Mouse (Mus musculus) NIH3T3 (cell line): Measurements from ENCODE around the gene Dnah3.

Source experiments
- DNase-seq: peaks from one replicate; pipeline ENCODE4 v3.0.0-alpha.2; 2012; ENCODE audit warnings: low read depth

Dnah3 gene

GRCm38 (mm10) chr7:120054016-120054415, 41.1 kb downstream of the Dnah3 start:
- no peak for DNase-seq

- no peak for DNase-seq
Observed at GRCm38 (mm10) chr7:120050447-120050846, 44.6 kb downstream of the Dnah3 start.

GRCm38 (mm10) chr7:120043990-120044389, 51.1 kb downstream of the Dnah3 start:
- DNase-seq: no peak

- no peak for DNase-seq
Observed at GRCm38 (mm10) chr7:120036422-120036821, 58.7 kb downstream of the Dnah3 start.

GRCm38 (mm10) chr7:120034996-120035395, 60.1 kb downstream of the Dnah3 start:
- no peak for DNase-seq

- no peak for DNase-seq
Observed at GRCm38 (mm10) chr7:120034566-120034965, 60.5 kb downstream of the Dnah3 start.

GRCm38 (mm10) chr7:120028669-120029068, 66.4 kb downstream of the Dnah3 start:
- no peak for DNase-seq

GRCm38 (mm10) chr7:119997066-119997465, 98.0 kb downstream of the Dnah3 start:
- no peak for DNase-seq

- DNase-seq: peak; percentile 13
Observed at GRCm38 (mm10) chr7:119985279-119985912, 109.7 kb downstream of the Dnah3 start.

GRCm38 (mm10) chr7:119980170-119980569, 114.9 kb downstream of the Dnah3 start:
- no peak for DNase-seq

- no peak for DNase-seq
Observed at GRCm38 (mm10) chr7:119978576-119978975, 116.5 kb downstream of the Dnah3 start.

GRCm38 (mm10) chr7:119977574-119977973, 117.5 kb downstream of the Dnah3 start:
- no peak for DNase-seq

GRCm38 (mm10) chr7:119976256-119976655, 118.8 kb downstream of the Dnah3 start:
- DNase-seq: peak; percentile 4

- DNase-seq: peak; percentile 56
Observed at GRCm38 (mm10) chr7:119974214-119974613, 120.9 kb downstream of the Dnah3 start.

GRCm38 (mm10) chr7:119969320-119969719, 125.8 kb downstream of the Dnah3 start:
- no peak for DNase-seq

- no peak for DNase-seq
Observed at GRCm38 (mm10) chr7:119965651-119966395, 129.3 kb downstream of the Dnah3 start.

GRCm38 (mm10) chr7:119965205-119965604, 129.9 kb downstream of the Dnah3 start:
- no peak for DNase-seq

GRCm38 (mm10) chr7:119961107-119961506, 134.0 kb downstream of the Dnah3 start:
- peak; percentile 81 for DNase-seq

GRCm38 (mm10) chr7:119960546-119960945, 134.5 kb downstream of the Dnah3 start:
- peak; percentile 15 for DNase-seq

GRCm38 (mm10) chr7:119960006-119960405, 135.1 kb downstream of the Dnah3 start:
- DNase-seq: no peak

- DNase-seq: no peak
Observed at GRCm38 (mm10) chr7:119959491-119959890, 135.6 kb downstream of the Dnah3 start.

- DNase-seq: no peak
Observed at GRCm38 (mm10) chr7:119959091-119959490, 136.0 kb downstream of the Dnah3 start.

- DNase-seq: no peak
Observed at GRCm38 (mm10) chr7:119957421-119957820, 137.7 kb downstream of the Dnah3 start.

GRCm38 (mm10) chr7:119954047-119954446, 141.0 kb downstream of the Dnah3 start:
- DNase-seq: no peak
